Mouse (Mus musculus) lung, adult 2 months (tissue): Measurements from ENCODE around the gene Med20.

ENCODE experiments used
- CTCF ChIP-seq: fragments of 200-500 bp; IDR thresholded peaks from 2 replicates; pipeline ENCODE4 v1.5.1; 2011; ENCODE audit warnings: mild to moderate bottlenecking, low read length, control low read depth; ENCODE audit not compliant: insufficient read depth
- POLR2A ChIP-seq: fragments of 200-500 bp; IDR thresholded peaks from 2 replicates; pipeline ENCODE4 v1.6.1; 2011; ENCODE audit warnings: low read depth, mild to moderate bottlenecking, control low read depth, low read length, borderline replicate concordance; ENCODE audit errors: extremely low read depth

DNA sequence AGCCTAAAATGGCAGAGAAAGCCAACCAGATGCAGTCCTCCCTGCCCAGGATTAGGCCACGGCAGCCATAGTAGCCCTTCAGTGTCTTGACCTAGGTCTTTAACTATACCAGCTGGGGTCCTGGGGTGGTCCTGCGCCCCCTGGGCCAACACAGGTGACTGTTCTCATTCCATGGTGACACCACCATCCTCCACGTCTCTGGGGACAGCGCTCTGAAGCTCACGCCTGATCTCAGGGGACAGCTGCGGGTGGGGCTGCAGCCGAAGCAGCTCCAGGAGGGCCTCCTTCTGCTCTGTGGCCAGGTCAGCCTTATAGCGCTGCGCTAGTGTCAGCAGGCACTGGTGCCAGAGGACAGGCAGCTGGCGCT is 10.0 kb upstream of the Med20 start:
- TF ChIP-seq CTCF (no peak), POLR2A (no peak)
